Mouse (Mus musculus) spleen, adult 2 months (tissue): Measurements from ENCODE around the gene Trp53rkb.

Experiments used
- CTCF ChIP-seq: fragments of 200-500 bp; IDR thresholded peaks from 2 replicates; pipeline ENCODE4 v1.5.1; 2011; ENCODE audit warnings: mild to moderate bottlenecking, inconsistent platforms; ENCODE audit not compliant: insufficient read depth, insufficient read length, insufficient replicate concordance; ENCODE audit errors: extremely low read depth
- POLR2A ChIP-seq: fragments of 200-500 bp; IDR thresholded peaks from 2 replicates; pipeline ENCODE4 v1.6.1; 2011; ENCODE audit warnings: low read depth, low read length, inconsistent platforms

GRCm38 (mm10) chr2:166822901-166823300 lies 30.6 kb downstream of the Trp53rkb start:
- TF ChIP-seq CTCF (no peak), POLR2A (no peak)
